Mouse (Mus musculus) cerebellum, adult 8-10 months (tissue): ENCODE data around the gene Unk.
A peak's percentile ranks its signal among the peaks of the same experiment; 100 is the strongest.

ENCODE experiments used
- DNase-seq: peaks from one replicate; pipeline ENCODE4 v3.0.0; 2022

Unk gene

GRCm38 (mm10) chr11:116030088-116030897 lies at the start of gene Unk:
Gene Unk (plus strand): TSS chr11:116030322.
- peak; percentile 98 for DNase-seq

- DNase-seq: peak; percentile 35
Measured at GRCm38 (mm10) chr11:115982472-115982871, 47.6 kb upstream of the Unk start.

GRCm38 (mm10) chr11:115983291-115983690 lies 46.8 kb upstream of the Unk start:
- no peak for DNase-seq

GRCm38 (mm10) chr11:115989686-115990085 lies 40.4 kb upstream of the Unk start:
- no peak for DNase-seq

GRCm38 (mm10) chr11:115992098-115992497 lies 38.0 kb upstream of the Unk start:
- DNase-seq: no peak

- DNase-seq: no peak
Measured at GRCm38 (mm10) chr11:115995256-115995655, 34.9 kb upstream of the Unk start.

GRCm38 (mm10) chr11:115997047-115997446 lies 33.1 kb upstream of the Unk start:
- no peak for DNase-seq

- DNase-seq: peak; percentile 29
Measured at GRCm38 (mm10) chr11:115997662-115998061, 32.5 kb upstream of the Unk start.

GRCm38 (mm10) chr11:115999027-115999426 lies 31.1 kb upstream of the Unk start:
- no peak for DNase-seq

GRCm38 (mm10) chr11:115999538-116000143 lies 30.5 kb upstream of the Unk start:
- peak; percentile 79 for DNase-seq

GRCm38 (mm10) chr11:116000607-116001006 lies 29.5 kb upstream of the Unk start:
- DNase-seq: no peak

- no peak for DNase-seq
Measured at GRCm38 (mm10) chr11:116001725-116002124, 28.4 kb upstream of the Unk start.

GRCm38 (mm10) chr11:116002894-116003293 lies 27.2 kb upstream of the Unk start:
- no peak for DNase-seq

- DNase-seq: no peak
Measured at GRCm38 (mm10) chr11:116004186-116004823, 25.8 kb upstream of the Unk start.

- peak; percentile 38 for DNase-seq
Measured at GRCm38 (mm10) chr11:116004840-116005700, 25.1 kb upstream of the Unk start.

GRCm38 (mm10) chr11:116005701-116006419 lies 24.3 kb upstream of the Unk start:
- DNase-seq: peak; percentile 18

- DNase-seq: peak; percentile 28
Measured at GRCm38 (mm10) chr11:116007095-116007850, 22.8 kb upstream of the Unk start.

GRCm38 (mm10) chr11:116008411-116008810 lies 21.7 kb upstream of the Unk start:
- DNase-seq: peak; percentile 35

GRCm38 (mm10) chr11:116008832-116009375 lies 21.2 kb upstream of the Unk start:
- DNase-seq: peak; percentile 40

GRCm38 (mm10) chr11:116009661-116010060 lies 20.5 kb upstream of the Unk start:
- peak; percentile 93 for DNase-seq

GRCm38 (mm10) chr11:116010146-116010545 lies 20.0 kb upstream of the Unk start:
- DNase-seq: peak; percentile 50
